Mouse (Mus musculus) midbrain, embryonic 14.5 days (tissue): ENCODE data around the gene Gabpb1. TPM values are rescaled to one million over a fixed set of nuclear protein-coding genes. Genes with fewer than 3 reads are reported as not detected.
A peak's percentile ranks its signal among the peaks of the same experiment; 100 is the strongest.

ENCODE experiments used
- ATAC-seq: fragments of 200-750 bp; cut with Nextera tagmentation; 2 replicates; pipeline ENCODE4 v1.8.0; 2017; ENCODE audit warnings: moderate number of reproducible peaks, moderate library complexity; ENCODE audit not compliant: low FRiP score, low TSS enrichment
- DNase-seq: peaks from one replicate; pipeline ENCODE4 v3.0.0-alpha.2; 2015
- H3K27ac ChIP-seq: fragments of 300-500 bp; sonication (generic); replicated peaks from 2 replicates; pipeline ENCODE4 v1.5.1; 2014; ENCODE audit warnings: mild to moderate bottlenecking, low read depth, low read length, moderate library complexity
- H3K27me3 ChIP-seq: fragments of 300-500 bp; sonication (generic); 2 replicates; pipeline ENCODE4 v1.6.1; 2014; ENCODE audit warnings: low read length, control low read depth, mixed read lengths; ENCODE audit not compliant: control insufficient read depth, insufficient read depth
- H3K36me3 ChIP-seq: fragments of 300-500 bp; sonication (generic); 2 replicates; pipeline ENCODE4 v1.6.1; 2014; ENCODE audit warnings: low read length, control low read depth; ENCODE audit not compliant: control insufficient read depth, insufficient read depth
- H3K4me1 ChIP-seq: fragments of 300-500 bp; sonication (generic); 2 replicates; pipeline ENCODE4 v1.6.1; 2014; ENCODE audit warnings: mild to moderate bottlenecking, antibody characterized with exemption, low read length, control low read depth; ENCODE audit not compliant: control insufficient read depth, insufficient read depth
- H3K4me2 ChIP-seq: fragments of 300-500 bp; sonication (generic); 2 replicates; pipeline ENCODE4 v1.6.1; 2014; ENCODE audit warnings: mild to moderate bottlenecking, low read length, moderate library complexity
- H3K4me3 ChIP-seq: fragments of 300-500 bp; sonication (generic); replicated peaks from 2 replicates; pipeline ENCODE4 v1.5.1; 2014; ENCODE audit warnings: low read depth, low read length
- H3K9ac ChIP-seq: fragments of 300-500 bp; sonication (generic); replicated peaks from 2 replicates; pipeline ENCODE4 v1.6.1; 2014; ENCODE audit warnings: mild to moderate bottlenecking, low read length, moderate library complexity
- H3K9me3 ChIP-seq: fragments of 300-500 bp; sonication (generic); 2 replicates; pipeline ENCODE4 v1.6.1; 2016; ENCODE audit warnings: low read length, control low read depth, mixed read lengths; ENCODE audit not compliant: control insufficient read depth
- WGBS: fragments of 180-500 bp; shearing (Covaris S2); extraction: QIAGEN DNeasy Blood & Tissue Kit; methylation state at CpG from one replicate; pipeline ENCODE4 v1.1.7; 2014; 5-methylcytosine and 5-hydroxymethylcytosine counted together
- polyA plus RNA-seq: library from polyadenylated mRNA; unstranded; fragments of >200 nt; fragmentation: Nextera tagmentation; extraction: Ambion mirVana; gene quantifications from 2 replicates; pipeline ENCODE4 v1.2.1, GENCODE M21; 2014

Gabpb1 gene
- polyA plus RNA-seq, result 45.5 and 62.1 TPM in 2 replicates

DNA sequence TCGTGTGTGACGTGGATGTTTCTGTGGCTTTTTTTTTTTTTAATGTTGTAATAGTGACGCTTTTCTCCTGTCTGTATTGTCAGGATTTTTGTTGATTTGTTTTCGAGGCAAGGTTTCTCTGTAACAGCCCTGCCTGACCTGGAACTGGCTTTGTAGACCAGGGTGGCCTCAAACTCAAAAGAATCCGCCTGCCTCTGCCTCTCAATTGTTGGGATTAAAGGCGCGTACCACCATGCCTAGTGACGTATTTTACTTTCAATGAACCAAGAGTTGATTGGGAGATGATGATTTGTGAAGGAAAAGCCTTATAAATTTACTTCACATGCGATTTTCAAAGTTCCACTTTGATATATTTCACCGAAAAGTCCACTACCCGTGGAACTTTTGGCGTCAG lies at the start of gene Gabpb1:
Gabpb1 (minus strand) TSS at position 216 of the 394 bp plus-strand sequence.
- H3K36me3 ChIP-seq, result peaks cover 7% of the 10 kb centered on the region; the same call in 1 of the 2 replicates
- WGBS, result 26% methylated on average over 12 of the region's 12 CpGs
- peak within 1 kb of the TSS; percentile 100 for H3K27ac ChIP-seq
- peaks cover 37% of the 10 kb centered on the region for H3K4me1 ChIP-seq
- ATAC-seq (no peak), DNase-seq (no peak)
- H3K9me3 ChIP-seq, result no peaks in the 10 kb centered on the region
- no peaks in the 10 kb centered on the region for H3K27me3 ChIP-seq
- peak within 1 kb of the TSS; percentile 99 for H3K9ac ChIP-seq
- H3K4me2 ChIP-seq, result peak within 1 kb of the TSS; percentile 68
- peak within 1 kb of the TSS; percentile 95 for H3K4me3 ChIP-seq

- Histone ChIP-seq H3K27ac (no peak overlapping the region), H3K4me3 (no peak overlapping the region), H3K9me3 (no peaks in the 10 kb centered on the region), H3K4me1 (peaks cover 8% of the 10 kb centered on the region), H3K9ac (no peak overlapping the region), H3K27me3 (no peaks in the 10 kb centered on the region), H3K4me2 (no peak overlapping the region), H3K36me3 (no peaks in the 10 kb centered on the region)
- ATAC-seq, result no peak
- no peak for DNase-seq
These were observed 36.8 kb upstream of the Gabpb1 start for GRCm38 (mm10) chr2:126712950-126713349.

DNA sequence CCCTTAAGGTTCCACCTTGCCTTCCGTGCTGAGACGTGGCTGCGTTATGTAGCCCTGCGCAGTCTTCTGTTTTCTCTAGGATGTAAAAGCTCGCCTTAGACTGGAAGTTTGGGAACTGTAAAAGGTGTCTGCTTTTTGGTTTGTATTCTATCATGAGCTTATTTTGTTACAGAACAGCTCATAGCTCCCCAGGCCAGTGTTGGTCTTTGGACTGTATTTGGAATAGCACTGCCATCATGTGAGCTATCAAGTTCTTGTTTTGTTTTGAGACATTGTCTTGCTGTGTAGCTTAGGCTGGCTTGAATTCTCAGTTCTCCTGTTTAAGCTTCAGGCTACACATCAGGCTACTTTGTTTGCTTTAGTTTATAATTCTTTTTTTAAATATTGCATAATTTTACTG lies 36.4 kb upstream of the Gabpb1 start:
- Histone ChIP-seq H3K4me2 (no peak overlapping the region), H3K9ac (no peak overlapping the region), H3K4me1 (peaks cover 10% of the 10 kb centered on the region), H3K27me3 (no peaks in the 10 kb centered on the region), H3K27ac (no peak overlapping the region), H3K4me3 (no peak overlapping the region), H3K9me3 (no peaks in the 10 kb centered on the region), H3K36me3 (no peaks in the 10 kb centered on the region)
- WGBS, result 97% methylated on average over 5 of the region's 5 CpGs
- no peak for ATAC-seq
- DNase-seq, result no peak

GRCm38 (mm10) chr2:126708361-126708760 lies 32.2 kb upstream of the Gabpb1 start:
- DNase-seq (no peak), ATAC-seq (no peak)
- Histone ChIP-seq H3K27ac (no peak overlapping the region), H3K9me3 (no peaks in the 10 kb centered on the region), H3K4me1 (peaks cover 10% of the 10 kb centered on the region), H3K27me3 (no peaks in the 10 kb centered on the region), H3K36me3 (no peaks in the 10 kb centered on the region), H3K9ac (peak overlapping the region; percentile 87; the same call in 1 of the 2 replicates), H3K4me3 (no peak overlapping the region; the same call in 1 of the 2 replicates), H3K4me2 (peak overlapping the region; percentile 78)
- 87% methylated on average over 4 of the region's 4 CpGs for WGBS

DNA sequence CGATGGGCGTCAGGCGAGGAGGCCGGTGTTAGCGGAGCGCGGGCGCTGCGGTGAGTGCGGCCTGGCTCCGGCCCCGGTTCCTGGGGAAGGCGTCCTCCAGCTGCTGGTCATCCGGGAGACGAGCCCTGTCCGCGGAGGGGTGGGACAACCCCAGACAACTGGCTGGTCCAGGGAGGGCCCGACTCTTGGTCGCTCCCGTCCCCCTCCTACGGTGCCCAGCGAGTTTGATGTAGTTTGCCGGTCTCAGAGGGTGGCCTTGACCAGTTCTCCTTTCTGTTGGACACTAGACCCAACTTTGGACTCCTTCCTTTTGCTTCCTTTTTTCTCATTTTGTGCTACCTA lies 31.3 kb upstream of the Gabpb1 start:
- ATAC-seq, result peak; percentile 83
- H3K4me1 ChIP-seq, result peaks cover 10% of the 10 kb centered on the region
- no peaks in the 10 kb centered on the region for H3K9me3 ChIP-seq
- H3K27ac ChIP-seq, result peak overlapping the region; percentile 84
- WGBS, result 0% methylated on average over 22 of the region's 23 CpGs
- no peaks in the 10 kb centered on the region for H3K27me3 ChIP-seq
- H3K9ac ChIP-seq, result peak overlapping the region; percentile 87
- no peak for DNase-seq
- H3K36me3 ChIP-seq, result no peaks in the 10 kb centered on the region
- H3K4me3 ChIP-seq, result peak overlapping the region; percentile 78
- peak overlapping the region; percentile 78 for H3K4me2 ChIP-seq

DNA sequence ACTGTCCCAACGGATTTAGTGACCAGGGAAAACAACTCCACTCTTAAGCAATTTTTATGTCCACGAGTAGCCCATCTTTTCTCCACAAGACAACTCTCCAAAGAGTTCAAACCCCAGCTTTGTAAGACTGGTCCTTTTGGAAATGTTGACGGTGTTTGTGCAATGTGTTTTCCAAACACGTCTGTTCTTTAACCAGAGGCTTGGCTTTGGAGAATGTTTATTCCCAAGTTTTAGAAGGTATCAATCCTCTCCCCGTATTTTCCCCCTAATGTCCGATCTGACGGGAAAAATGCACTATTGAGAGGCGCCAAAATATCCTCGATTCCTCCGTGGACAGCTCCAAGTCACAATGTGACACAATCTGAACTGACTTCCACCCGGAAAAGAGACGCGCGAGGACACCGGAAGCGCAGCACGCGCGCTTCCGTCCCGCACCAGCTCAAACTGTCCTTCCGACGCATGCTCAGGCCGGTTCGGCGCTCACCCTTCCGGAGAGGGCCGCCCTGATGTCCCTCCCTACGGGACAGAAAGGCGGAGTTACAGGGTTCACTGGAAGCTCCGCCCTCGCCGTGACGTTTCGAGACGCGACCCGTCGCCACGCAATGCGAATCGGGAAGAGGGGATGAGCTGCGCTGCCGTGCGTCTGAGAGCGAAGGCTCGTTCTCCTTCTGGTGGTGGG lies 30.8 kb upstream of the Gabpb1 start, which contains the start of gene Usp8:
Usp8 (plus strand) TSS at position 570 of the 679 bp plus-strand sequence.
- DNase-seq, result peak; percentile 100
- peak within 1 kb of the TSS; percentile 87 for H3K9ac ChIP-seq
- ATAC-seq, result peak; percentile 100
- no peaks in the 10 kb centered on the region for H3K36me3 ChIP-seq
- H3K4me2 ChIP-seq, result peak within 1 kb of the TSS; percentile 78
- peak within 1 kb of the TSS; percentile 84 for H3K27ac ChIP-seq
- H3K4me3 ChIP-seq, result peak within 1 kb of the TSS; percentile 78
- no peaks in the 10 kb centered on the region for H3K27me3 ChIP-seq
- 3% methylated on average over 47 of the region's 47 CpGs for WGBS
- H3K9me3 ChIP-seq, result no peaks in the 10 kb centered on the region
- H3K4me1 ChIP-seq, result peaks cover 10% of the 10 kb centered on the region

- DNase-seq (no peak), ATAC-seq (no peak)
- H3K4me1 ChIP-seq, result no peaks in the 10 kb centered on the region
- no peak overlapping the region for H3K27ac ChIP-seq
- 86% methylated on average over 6 of the region's 6 CpGs for WGBS
- H3K9me3 ChIP-seq, result no peaks in the 10 kb centered on the region
- H3K27me3 ChIP-seq, result no peaks in the 10 kb centered on the region
- no peak overlapping the region for H3K4me3 ChIP-seq
- H3K4me2 ChIP-seq, result no peak overlapping the region
- H3K36me3 ChIP-seq, result no peaks in the 10 kb centered on the region
- no peak overlapping the region for H3K9ac ChIP-seq
These were observed 19.1 kb upstream of the Gabpb1 start for GRCm38 (mm10) chr2:126695285-126695684.

DNA sequence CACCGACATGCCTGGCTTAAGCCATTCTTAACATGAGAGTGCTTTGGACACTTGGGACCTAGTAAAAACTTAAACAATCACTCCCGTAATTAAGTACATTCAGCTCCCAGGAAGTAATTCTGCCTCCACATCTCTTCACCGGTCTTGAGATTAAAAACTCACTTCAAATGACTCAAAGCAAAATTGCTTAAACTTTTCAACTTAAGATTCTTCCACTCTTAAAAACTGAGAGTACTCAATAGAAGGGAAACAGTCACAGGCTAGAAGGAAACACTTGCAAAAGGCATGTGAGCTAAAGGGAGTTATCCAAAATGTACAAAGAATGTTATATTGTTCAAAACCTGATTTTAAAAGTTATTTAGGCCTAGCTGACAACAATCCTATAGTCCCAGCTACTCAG lies 15.2 kb upstream of the Gabpb1 start:
- Histone ChIP-seq H3K4me1 (no peaks in the 10 kb centered on the region), H3K27ac (no peak overlapping the region), H3K4me2 (no peak overlapping the region), H3K4me3 (no peak overlapping the region), H3K9ac (no peak overlapping the region), H3K36me3 (peaks cover 5% of the 10 kb centered on the region; the same call in 1 of the 2 replicates), H3K9me3 (no peaks in the 10 kb centered on the region), H3K27me3 (no peaks in the 10 kb centered on the region)
- 85% methylated on average over 3 of the region's 3 CpGs for WGBS
- DNase-seq (no peak), ATAC-seq (no peak)

- Histone ChIP-seq H3K27ac (no peak overlapping the region), H3K4me1 (no peaks in the 10 kb centered on the region), H3K4me2 (no peak overlapping the region), H3K36me3 (peaks cover 7% of the 10 kb centered on the region; the same call in 1 of the 2 replicates), H3K27me3 (no peaks in the 10 kb centered on the region), H3K9me3 (no peaks in the 10 kb centered on the region), H3K4me3 (no peak overlapping the region), H3K9ac (no peak overlapping the region)
- ATAC-seq (no peak), DNase-seq (no peak)
- WGBS, result 95% methylated on average over 1 of the region's 1 CpGs
These were observed 6.8 kb upstream of the Gabpb1 start for GRCm38 (mm10) chr2:126682937-126683336.
